Mouse (Mus musculus) myocyte (in vitro differentiated cells): ENCODE data around the gene Ntrk2. TPM values are rescaled to one million over a fixed set of nuclear protein-coding genes. Genes with fewer than 3 reads are reported as not detected.

ENCODE experiments used
- H3K27me3 ChIP-seq: one replicate; pipeline ENCODE4 v1.6.1; 2011; ENCODE audit not compliant: control insufficient read depth, insufficient read depth, insufficient read length
- H3K36me3 ChIP-seq: one replicate; pipeline ENCODE4 v1.6.1; 2011; ENCODE audit not compliant: control insufficient read depth, insufficient read depth
- H3K4me2 ChIP-seq: one replicate; pipeline ENCODE4 v1.6.1; 2011; ENCODE audit warnings: low read depth, control low read depth
- H3K4me3 ChIP-seq: one replicate; pipeline ENCODE4 v1.5.1; 2011; ENCODE audit warnings: mild to moderate bottlenecking, control low read depth, moderate library complexity
- H3K79me2 ChIP-seq: one replicate; pipeline ENCODE4 v1.6.1; 2011; ENCODE audit not compliant: control insufficient read depth, insufficient read depth
- H3ac ChIP-seq: one replicate; pipeline ENCODE4 v1.6.1; 2011; ENCODE audit not compliant: control insufficient read depth, insufficient read length
- CEBPB ChIP-seq: IDR thresholded peaks from 2 replicates; pipeline ENCODE4 v1.6.1; 2011; ENCODE audit warnings: mild to moderate bottlenecking, moderate library complexity; ENCODE audit not compliant: poor library complexity, insufficient read depth, severe bottlenecking
- E2F4 ChIP-seq: IDR thresholded peaks from one replicate; pipeline ENCODE4 v1.6.1; 2011; ENCODE audit warnings: mild to moderate bottlenecking, control low read depth, moderate library complexity; ENCODE audit not compliant: insufficient read depth
- MAX ChIP-seq: IDR thresholded peaks from one replicate; pipeline ENCODE4 v1.6.1; 2011; ENCODE audit warnings: low read depth, mild to moderate bottlenecking, control low read depth
- MYOD1 ChIP-seq, 3 experiments: IDR thresholded peaks; one replicate each; pipeline ENCODE4 v1.6.1; 2011; ENCODE audit warnings: control low read depth in 2 of 3, low read depth in 2 of 3, mild to moderate bottlenecking in 2 of 3, moderate library complexity in 1 of 3; ENCODE audit not compliant: insufficient read length in 2 of 3, control insufficient read depth in 1 of 3
- MYOG ChIP-seq, 3 experiments: IDR thresholded peaks; one replicate each; pipeline ENCODE4 v1.6.1; 2011; ENCODE audit warnings: control low read depth in 2 of 3, low read depth in 2 of 3, mild to moderate bottlenecking in 2 of 3; ENCODE audit not compliant: insufficient read length in 2 of 3, control insufficient read depth in 1 of 3, insufficient read depth in 1 of 3
- POLR2A ChIP-seq: IDR thresholded peaks from one replicate; pipeline ENCODE4 v1.6.1; 2011; ENCODE audit warnings: low read depth, mild to moderate bottlenecking, control low read depth, moderate library complexity; ENCODE audit not compliant: insufficient read length
- POLR2AphosphoS2 ChIP-seq: IDR thresholded peaks from one replicate; pipeline ENCODE4 v1.6.1; 2011; ENCODE audit warnings: low read depth, control low read depth; ENCODE audit not compliant: insufficient read length
- REST ChIP-seq: IDR thresholded peaks from one replicate; pipeline ENCODE4 v1.6.1; 2011; ENCODE audit warnings: mild to moderate bottlenecking, control low read depth, moderate library complexity; ENCODE audit not compliant: insufficient read depth, insufficient read length
- SRF ChIP-seq: IDR thresholded peaks from one replicate; pipeline ENCODE4 v1.6.1; 2011; ENCODE audit warnings: low read depth; ENCODE audit not compliant: control insufficient read depth, insufficient read length
- TCF12 ChIP-seq: IDR thresholded peaks from one replicate; pipeline ENCODE4 v1.6.1; 2011; ENCODE audit warnings: mild to moderate bottlenecking, control low read depth; ENCODE audit not compliant: poor library complexity, insufficient read depth, severe bottlenecking
- TCF3 ChIP-seq: IDR thresholded peaks from one replicate; pipeline ENCODE4 v1.6.1; 2011; ENCODE audit warnings: low read depth, control low read depth; ENCODE audit not compliant: insufficient read length
- USF1 ChIP-seq: IDR thresholded peaks from one replicate; pipeline ENCODE4 v1.6.1; 2011; ENCODE audit warnings: low read depth, mild to moderate bottlenecking, control low read depth, moderate library complexity
- polyA plus RNA-seq: library from polyadenylated mRNA; unstranded; fragments of >200 nt; fragmentation: generic; extraction: Trizol; gene quantifications from one replicate; pipeline ENCODE4 v1.2.1, GENCODE M21; 2012; ENCODE audit warnings: missing spikeins

Gene Ntrk2
- polyA plus RNA-seq, 1 experiment: not detected

DNA sequence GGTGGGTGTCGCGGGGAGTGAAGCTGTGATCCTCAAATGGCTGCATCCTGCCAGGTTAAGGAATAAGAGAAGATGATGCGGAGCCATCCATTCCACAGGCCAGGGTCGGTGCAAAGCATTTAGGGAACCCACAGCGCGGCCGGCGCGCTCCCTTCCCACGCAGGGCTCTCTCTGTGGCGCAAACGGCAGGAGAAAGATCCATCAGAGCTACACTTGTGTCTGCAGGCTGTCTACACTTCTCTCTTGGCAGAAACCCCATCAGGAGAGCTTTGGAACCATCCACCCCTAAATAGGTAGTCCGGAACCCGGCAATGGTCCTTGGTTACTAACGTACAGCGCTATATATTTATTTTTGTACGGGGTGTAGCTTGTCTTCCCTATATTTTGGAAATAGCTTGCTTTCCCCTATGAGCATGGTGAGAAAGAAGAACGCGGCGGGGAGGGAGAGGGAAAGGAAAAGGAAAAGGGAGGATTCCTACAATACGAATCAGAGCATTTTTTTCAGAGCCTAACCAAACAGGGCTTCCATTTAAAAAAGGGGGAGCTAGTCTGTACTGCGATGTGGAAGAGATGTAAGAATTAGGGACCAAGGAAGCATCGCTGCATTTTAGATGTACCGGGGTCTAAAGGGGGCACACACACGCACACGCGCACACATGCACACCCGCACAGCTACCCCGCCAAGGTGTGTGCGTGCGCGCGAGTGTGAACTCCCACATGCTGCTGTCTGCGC lies 693 bp downstream of the Ntrk2 start:
- H3ac ChIP-seq: no peak overlapping the region
- TF ChIP-seq CEBPB (no peak), MYOG (IDR thresholded peaks at IDR 0.05; ENCODE audit: control insufficient read depth in 1 of 3, insufficient read depth in 1 of 3, insufficient read length in 2 of 3, low read depth in 2 of 3) (no peak), REST (no peak), MAX (no peak), POLR2A (no peak), TCF12 (no peak), E2F4 (no peak), MYOD1 (IDR thresholded peaks at IDR 0.05; ENCODE audit: control insufficient read depth in 1 of 3, insufficient read length in 2 of 3, low read depth in 2 of 3) (no peak), TCF3 (no peak), USF1 (no peak)
- H3K4me2 ChIP-seq: no peak overlapping the region
- H3K4me3 ChIP-seq: no peak overlapping the region
- H3K79me2 ChIP-seq: no peaks in the 10 kb centered on the region
- no peaks in the 10 kb centered on the region for H3K36me3 ChIP-seq
- peaks cover 10% of the 10 kb centered on the region for H3K27me3 ChIP-seq

GRCm38 (mm10) chr13:58807629-58808363 lies 1.4 kb downstream of the Ntrk2 start:
- no peaks in the 10 kb centered on the region for H3K36me3 ChIP-seq
- H3K4me3 ChIP-seq: no peak overlapping the region
- no peaks in the 10 kb centered on the region for H3K79me2 ChIP-seq
- H3K27me3 ChIP-seq: peaks cover 10% of the 10 kb centered on the region
- no peak overlapping the region for H3ac ChIP-seq
- TF ChIP-seq CEBPB (no peak), TCF3 (no peak), POLR2A (no peak), REST (no peak), MAX (no peak), MYOD1 (IDR thresholded peaks at IDR 0.05; ENCODE audit: control insufficient read depth in 1 of 3, insufficient read length in 2 of 3, low read depth in 2 of 3) (no peak), SRF (no peak), USF1 (no peak), MYOG (IDR thresholded peaks at IDR 0.05; ENCODE audit: control insufficient read depth in 1 of 3, insufficient read depth in 1 of 3, insufficient read length in 2 of 3, low read depth in 2 of 3) (no peak), E2F4 (no peak)
- no peak overlapping the region for H3K4me2 ChIP-seq

DNA sequence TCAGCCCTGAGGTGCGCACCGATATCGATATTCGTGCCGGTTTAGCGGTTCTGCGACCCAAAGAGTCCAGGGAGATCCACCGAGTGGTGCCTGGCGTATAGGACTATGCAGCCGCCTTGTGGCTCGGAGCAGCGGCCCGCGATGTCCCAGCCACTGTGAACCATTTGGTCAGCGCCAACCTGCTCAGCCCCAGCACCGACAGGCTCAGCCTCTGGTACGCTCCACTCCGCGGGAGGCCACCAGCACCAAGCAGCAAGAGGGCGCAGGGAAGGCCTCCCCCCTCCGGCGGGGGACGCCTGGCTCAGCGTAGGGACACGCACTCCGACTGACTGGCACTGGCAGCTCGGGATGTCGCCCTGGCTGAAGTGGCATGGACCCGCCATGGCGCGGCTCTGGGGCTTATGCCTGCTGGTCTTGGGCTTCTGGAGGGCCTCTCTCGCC lies 2.0 kb downstream of the Ntrk2 start:
- H3K4me2 ChIP-seq: no peak overlapping the region
- no peak for TF ChIP-seq MYOD1 (IDR thresholded peaks at IDR 0.05; ENCODE audit: control insufficient read depth in 1 of 3, insufficient read length in 2 of 3, low read depth in 2 of 3)
- no peak for TF ChIP-seq TCF3
- TF ChIP-seq MAX: no peak
- TF ChIP-seq TCF12: no peak
- no peak for TF ChIP-seq MYOG (IDR thresholded peaks at IDR 0.05; ENCODE audit: control insufficient read depth in 1 of 3, insufficient read depth in 1 of 3, insufficient read length in 2 of 3, low read depth in 2 of 3)
- TF ChIP-seq USF1: no peak
- no peaks in the 10 kb centered on the region for H3K36me3 ChIP-seq
- peaks cover 10% of the 10 kb centered on the region for H3K27me3 ChIP-seq
- H3K4me3 ChIP-seq: no peak overlapping the region
- H3K79me2 ChIP-seq: no peaks in the 10 kb centered on the region
- no peak overlapping the region for H3ac ChIP-seq

DNA sequence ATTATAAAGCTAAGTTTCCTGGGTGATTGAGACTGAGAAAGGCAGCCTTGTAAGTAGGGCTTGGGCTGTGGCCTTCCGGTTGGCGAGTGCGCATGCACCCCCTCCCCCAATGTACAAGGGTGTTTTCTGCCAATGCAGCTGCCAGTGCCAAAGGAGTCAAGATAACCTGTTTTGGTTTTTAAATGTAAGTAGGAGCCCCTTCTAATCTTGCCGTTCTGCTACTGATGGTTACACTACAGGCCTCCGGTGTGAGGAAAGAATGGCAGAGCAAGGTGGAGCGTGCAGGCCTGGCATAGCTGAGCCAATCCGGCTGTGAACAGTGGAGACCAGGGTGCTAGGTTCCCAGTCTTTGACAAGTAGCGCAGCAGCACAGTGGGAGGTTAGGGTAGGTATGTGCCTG lies 3.6 kb downstream of the Ntrk2 start:
- TF ChIP-seq CEBPB: no peak
- TF ChIP-seq POLR2AphosphoS2: no peak
- TF ChIP-seq USF1: no peak
- TF ChIP-seq MYOG (IDR thresholded peaks at IDR 0.05; ENCODE audit: control insufficient read depth in 1 of 3, insufficient read depth in 1 of 3, insufficient read length in 2 of 3, low read depth in 2 of 3): no peak
- no peak for TF ChIP-seq MAX
- TF ChIP-seq REST: no peak
- no peak for TF ChIP-seq TCF3
- TF ChIP-seq E2F4: no peak
- no peak for TF ChIP-seq TCF12
- no peak for TF ChIP-seq POLR2A
- TF ChIP-seq MYOD1 (IDR thresholded peaks at IDR 0.05; ENCODE audit: control insufficient read depth in 1 of 3, insufficient read length in 2 of 3, low read depth in 2 of 3): no peak
- no peak for TF ChIP-seq SRF
- peaks cover 10% of the 10 kb centered on the region for H3K27me3 ChIP-seq
- no peak overlapping the region for H3K4me2 ChIP-seq
- H3K36me3 ChIP-seq: no peaks in the 10 kb centered on the region
- no peaks in the 10 kb centered on the region for H3K79me2 ChIP-seq
- no peak overlapping the region for H3K4me3 ChIP-seq
- H3ac ChIP-seq: no peak overlapping the region
